Mouse (Mus musculus): ENCODE measurements around the gene Lmod2. TPM values are rescaled to one million over a fixed set of nuclear protein-coding genes. Genes with fewer than 3 reads are reported as not detected.
A peak's percentile ranks its signal among the peaks of the same experiment; 100 is the strongest.

Gene Lmod2
- polyA plus RNA-seq, 1 experiment from 2014 or later: 0.47 TPM

DNA sequence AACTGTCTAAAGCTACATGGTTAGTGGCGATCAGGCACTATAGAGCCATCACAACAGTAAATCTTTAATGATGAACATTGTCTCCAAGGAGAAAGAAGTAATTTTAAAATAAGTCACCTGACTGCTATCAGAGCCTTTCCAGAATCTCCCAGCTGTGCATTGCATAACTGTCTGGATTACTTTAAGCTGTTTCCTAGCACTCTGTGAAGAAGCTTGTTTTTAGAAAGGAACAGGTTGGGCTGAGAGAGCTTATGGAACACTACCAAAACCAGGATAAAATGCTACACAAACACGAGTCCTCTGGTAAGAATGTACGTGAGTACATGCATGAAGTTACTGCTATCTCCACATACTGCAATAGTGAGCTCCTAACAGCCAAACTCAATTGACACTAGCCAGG is 53.2 kb downstream of the Lmod2 start:
- WGBS: 48% methylated on average over 3 of the region's 3 CpGs
- TF ChIP-seq CTCF (IDR thresholded peaks at IDR 0.05) (no peak), EP300 (IDR thresholded peaks at IDR 0.05) (no peak)
- no peak for ATAC-seq

GRCm38 (mm10) chr6:24651538-24651937 is 54.0 kb downstream of the Lmod2 start:
- 67% methylated on average over 7 of the region's 7 CpGs for WGBS
- H3K4me1 ChIP-seq (ENCODE audit: insufficient read depth, low read depth, low read length): peaks cover 2% of the 10 kb centered on the region; the same call in 1 of the 2 replicates
- no peak for TF ChIP-seq EP300 (IDR thresholded peaks at IDR 0.05)
- TF ChIP-seq CTCF (IDR thresholded peaks at IDR 0.05): no peak
- H3K4me3 ChIP-seq (ENCODE audit: low read depth, low read length): no peak overlapping the region
- DNase-seq (ENCODE audit: low spot score) (no peak), ATAC-seq (no peak)
- no peak overlapping the region for H3K9ac ChIP-seq (replicated peaks; ENCODE audit: low read depth)
- no peak overlapping the region for H3K4me2 ChIP-seq (replicated peaks; ENCODE audit: low read depth, low read length)
- no peaks in the 10 kb centered on the region for H3K9me3 ChIP-seq (ENCODE audit: low read length)
- no peak overlapping the region for H3K27ac ChIP-seq (ENCODE audit: low read length)
- H3K36me3 ChIP-seq (ENCODE audit: insufficient read depth, low read length): no peaks in the 10 kb centered on the region
- no peaks in the 10 kb centered on the region for H3K27me3 ChIP-seq (replicated peaks; ENCODE audit: insufficient read depth, low read length)

More for the DNA sequence above, 53.2 kb downstream of the Lmod2 start:
- no peaks in the 10 kb centered on the region for H3K9me3 ChIP-seq (ENCODE audit: low read length)
- H3K4me1 ChIP-seq (ENCODE audit: insufficient read depth, low read depth, low read length): peaks cover 2% of the 10 kb centered on the region; the same call in 1 of the 2 replicates
- no peak overlapping the region for H3K4me2 ChIP-seq (replicated peaks; ENCODE audit: low read depth, low read length)
- H3K27ac ChIP-seq (ENCODE audit: low read length): no peak overlapping the region
- no peaks in the 10 kb centered on the region for H3K36me3 ChIP-seq (ENCODE audit: insufficient read depth, low read length)
- no peak overlapping the region for H3K4me3 ChIP-seq (ENCODE audit: low read depth, low read length)
- H3K9ac ChIP-seq (replicated peaks; ENCODE audit: low read depth): no peak overlapping the region
- DNase-seq (ENCODE audit: low spot score): peak; percentile 33
- no peaks in the 10 kb centered on the region for H3K27me3 ChIP-seq (replicated peaks; ENCODE audit: insufficient read depth, low read length)

Other genes with a start within 250 kb of the Lmod2 start
- 1.9 and 2.6 TPM in 2 replicates for gene Iqub, start 82.7 kb upstream of the Lmod2 start, polyA plus RNA-seq (2015; fragmentation: Nextera tagmentation; extraction: Ambion mirVana)
- gene Ndufa5, start 69.7 kb upstream of the Lmod2 start, polyA plus RNA-seq (2015; fragmentation: Nextera tagmentation; extraction: Ambion mirVana): 227 and 244 TPM in 2 replicates
- gene Asb15, start 69.6 kb upstream of the Lmod2 start, polyA plus RNA-seq (2015; fragmentation: Nextera tagmentation; extraction: Ambion mirVana): 0.02 and 0.07 TPM in 2 replicates
- 88.3 and 93.5 TPM in 2 replicates for gene Wasl, start 67.2 kb downstream of the Lmod2 start, polyA plus RNA-seq (2015; fragmentation: Nextera tagmentation; extraction: Ambion mirVana)
- not detected in 2 replicates for gene Hyal6, start 135.5 kb downstream of the Lmod2 start, polyA plus RNA-seq (2015; fragmentation: Nextera tagmentation; extraction: Ambion mirVana)
- gene Hyal4, start 150.6 kb downstream of the Lmod2 start, polyA plus RNA-seq (2015; fragmentation: Nextera tagmentation; extraction: Ambion mirVana): not detected in 2 replicates
- gene Spam1, start 193.4 kb downstream of the Lmod2 start, polyA plus RNA-seq (2015; fragmentation: Nextera tagmentation; extraction: Ambion mirVana): not detected in 2 replicates

All from lung, postnatal 0 days (tissue).